Mouse (Mus musculus) liver, embryonic 14.5 days (tissue): Measurements from ENCODE around the gene Wdr73.

Experiments
- CTCF ChIP-seq: IDR thresholded peaks from 2 replicates; pipeline ENCODE4 v1.5.1; 2016; ENCODE audit warnings: antibody characterized with exemption, low read depth, control low read depth
- EP300 ChIP-seq: IDR thresholded peaks from 2 replicates; pipeline ENCODE4 v1.6.1; 2016; ENCODE audit warnings: antibody characterized with exemption, low read depth

GRCm38 (mm10) chr7:80868686-80869085 lies 32.4 kb downstream of the Wdr73 start:
- TF ChIP-seq CTCF (no peak), EP300 (no peak)
